Mouse (Mus musculus): ENCODE data around the gene Rps23. TPM values are rescaled to one million over a fixed set of nuclear protein-coding genes. Genes with fewer than 3 reads are reported as not detected.
"Not testable (repeated sequence)": the region's sequence is repeated elsewhere in the genome, so short reads cannot be mapped to it uniquely, and the experiment has no call there.

The Rps23 gene
- polyA plus RNA-seq, 1 experiment from 2014 or later: 132 TPM

GRCm38 (mm10) chr13:90926938-90927633 is 4.3 kb downstream of the Rps23 start:
- H3K9ac ChIP-seq (replicated peaks; ENCODE audit: low read depth, low read length): no peak overlapping the region
- peaks cover 6% of the 10 kb centered on the region; the same call in 1 of the 2 replicates for H3K4me1 ChIP-seq (ENCODE audit: control insufficient read depth, insufficient read depth, low read length)
- no peak overlapping the region for H3K27ac ChIP-seq (ENCODE audit: low read depth, low read length)
- no peaks in the 10 kb centered on the region for H3K27me3 ChIP-seq (ENCODE audit: control insufficient read depth, insufficient read depth, low read length)
- no peak overlapping the region for H3K4me2 ChIP-seq (ENCODE audit: low read depth, low read length)
- no peak for ATAC-seq (ENCODE audit: low read depth)
- no peak overlapping the region for H3K4me3 ChIP-seq (ENCODE audit: low read depth, low read length)
- WGBS: 81% methylated on average over 5 of the region's 5 CpGs
- peaks cover 24% of the 10 kb centered on the region for H3K36me3 ChIP-seq (ENCODE audit: control insufficient read depth, insufficient read depth, low read length)
- H3K9me3 ChIP-seq (ENCODE audit: control insufficient read depth, low read length): no peaks in the 10 kb centered on the region

GRCm38 (mm10) chr13:90928266-90928665 is 5.5 kb downstream of the Rps23 start:
- H3K9ac ChIP-seq (replicated peaks; ENCODE audit: low read depth, low read length); H3K4me3 ChIP-seq (ENCODE audit: low read depth, low read length); H3K27ac ChIP-seq (ENCODE audit: low read depth, low read length); H3K4me1 ChIP-seq (ENCODE audit: control insufficient read depth, insufficient read depth, low read length); ATAC-seq (ENCODE audit: low read depth); H3K27me3 ChIP-seq (ENCODE audit: control insufficient read depth, insufficient read depth, low read length); H3K4me2 ChIP-seq (ENCODE audit: low read depth, low read length); H3K9me3 ChIP-seq (ENCODE audit: control insufficient read depth, low read length): not testable (repeated sequence)
- H3K36me3 ChIP-seq (ENCODE audit: control insufficient read depth, insufficient read depth, low read length): peaks cover 24% of the 10 kb centered on the region
- WGBS: 85% methylated on average over 9 of the region's 10 CpGs

GRCm38 (mm10) chr13:90929847-90930246 is 7.1 kb downstream of the Rps23 start:
- Histone ChIP-seq H3K36me3 (ENCODE audit: control insufficient read depth, insufficient read depth, low read length) (peaks cover 21% of the 10 kb centered on the region), H3K9me3 (ENCODE audit: control insufficient read depth, low read length) (no peaks in the 10 kb centered on the region), H3K9ac (replicated peaks; ENCODE audit: low read depth, low read length) (no peak overlapping the region), H3K27me3 (ENCODE audit: control insufficient read depth, insufficient read depth, low read length) (no peaks in the 10 kb centered on the region), H3K27ac (ENCODE audit: low read depth, low read length) (no peak overlapping the region), H3K4me2 (ENCODE audit: low read depth, low read length) (no peak overlapping the region), H3K4me1 (ENCODE audit: control insufficient read depth, insufficient read depth, low read length) (no peaks in the 10 kb centered on the region), H3K4me3 (ENCODE audit: low read depth, low read length) (no peak overlapping the region)
- ATAC-seq (ENCODE audit: low read depth): 0 out of 2 replicates have a peak, but pooled peaks have one; percentile 35
- WGBS: 22% methylated on average over 5 of the region's 5 CpGs

- WGBS: 54% methylated on average over 3 of the region's 3 CpGs
- H3K9ac ChIP-seq (replicated peaks; ENCODE audit: low read depth, low read length): no peak overlapping the region
These were observed 10.5 kb downstream of the Rps23 start for GRCm38 (mm10) chr13:90933256-90933655.

GRCm38 (mm10) chr13:90935852-90936251 is 13.1 kb downstream of the Rps23 start:
- Histone ChIP-seq H3K4me3 (ENCODE audit: low read depth, low read length) (no peak overlapping the region), H3K9me3 (ENCODE audit: control insufficient read depth, low read length) (no peaks in the 10 kb centered on the region), H3K27ac (ENCODE audit: low read depth, low read length) (no peak overlapping the region), H3K27me3 (ENCODE audit: control insufficient read depth, insufficient read depth, low read length) (no peaks in the 10 kb centered on the region), H3K4me2 (ENCODE audit: low read depth, low read length) (no peak overlapping the region), H3K36me3 (ENCODE audit: control insufficient read depth, insufficient read depth, low read length) (no peaks in the 10 kb centered on the region), H3K9ac (replicated peaks; ENCODE audit: low read depth, low read length) (no peak overlapping the region), H3K4me1 (ENCODE audit: control insufficient read depth, insufficient read depth, low read length) (no peaks in the 10 kb centered on the region)
- 86% methylated on average over 7 of the region's 7 CpGs for WGBS
- no peak for ATAC-seq (ENCODE audit: low read depth)

More at GRCm38 (mm10) chr13:90933256-90933655, 10.5 kb downstream of the Rps23 start:
- H3K4me2 ChIP-seq (ENCODE audit: low read depth, low read length): no peak overlapping the region
- no peak overlapping the region for H3K4me3 ChIP-seq (ENCODE audit: low read depth, low read length)
- H3K27me3 ChIP-seq (ENCODE audit: control insufficient read depth, insufficient read depth, low read length): no peaks in the 10 kb centered on the region
- H3K4me1 ChIP-seq (ENCODE audit: control insufficient read depth, insufficient read depth, low read length): no peaks in the 10 kb centered on the region
- no peak overlapping the region for H3K27ac ChIP-seq (ENCODE audit: low read depth, low read length)
- no peaks in the 10 kb centered on the region for H3K9me3 ChIP-seq (ENCODE audit: control insufficient read depth, low read length)
- no peak for ATAC-seq (ENCODE audit: low read depth)
- no peaks in the 10 kb centered on the region for H3K36me3 ChIP-seq (ENCODE audit: control insufficient read depth, insufficient read depth, low read length)

GRCm38 (mm10) chr13:90939192-90939591 is 16.4 kb downstream of the Rps23 start:
- H3K4me1 ChIP-seq (ENCODE audit: control insufficient read depth, insufficient read depth, low read length): no peaks in the 10 kb centered on the region
- H3K27me3 ChIP-seq (ENCODE audit: control insufficient read depth, insufficient read depth, low read length): no peaks in the 10 kb centered on the region
- no peaks in the 10 kb centered on the region for H3K9me3 ChIP-seq (ENCODE audit: control insufficient read depth, low read length)
- H3K27ac ChIP-seq (ENCODE audit: low read depth, low read length): no peak overlapping the region
- ATAC-seq (ENCODE audit: low read depth): no peak
- no peak overlapping the region for H3K4me3 ChIP-seq (ENCODE audit: low read depth, low read length)
- WGBS: 61% methylated on average over 6 of the region's 6 CpGs
- no peaks in the 10 kb centered on the region for H3K36me3 ChIP-seq (ENCODE audit: control insufficient read depth, insufficient read depth, low read length)
- no peak overlapping the region for H3K4me2 ChIP-seq (ENCODE audit: low read depth, low read length)
- no peak overlapping the region for H3K9ac ChIP-seq (replicated peaks; ENCODE audit: low read depth, low read length)

GRCm38 (mm10) chr13:90939600-90939999 is 16.8 kb downstream of the Rps23 start:
- Histone ChIP-seq H3K36me3 (ENCODE audit: control insufficient read depth, insufficient read depth, low read length) (no peaks in the 10 kb centered on the region), H3K9me3 (ENCODE audit: control insufficient read depth, low read length) (no peaks in the 10 kb centered on the region), H3K4me3 (ENCODE audit: low read depth, low read length) (no peak overlapping the region), H3K4me1 (ENCODE audit: control insufficient read depth, insufficient read depth, low read length) (no peaks in the 10 kb centered on the region), H3K9ac (replicated peaks; ENCODE audit: low read depth, low read length) (no peak overlapping the region), H3K27me3 (ENCODE audit: control insufficient read depth, insufficient read depth, low read length) (no peaks in the 10 kb centered on the region), H3K27ac (ENCODE audit: low read depth, low read length) (no peak overlapping the region), H3K4me2 (ENCODE audit: low read depth, low read length) (no peak overlapping the region)
- 87% methylated on average over 5 of the region's 5 CpGs for WGBS
- ATAC-seq (ENCODE audit: low read depth): no peak

- no peak overlapping the region for H3K27ac ChIP-seq (ENCODE audit: low read depth, low read length)
- H3K4me2 ChIP-seq (ENCODE audit: low read depth, low read length): no peak overlapping the region
- no peaks in the 10 kb centered on the region for H3K9me3 ChIP-seq (ENCODE audit: control insufficient read depth, low read length)
- H3K36me3 ChIP-seq (ENCODE audit: control insufficient read depth, insufficient read depth, low read length): no peaks in the 10 kb centered on the region
- WGBS: 55% methylated on average over 2 of the region's 2 CpGs
- H3K27me3 ChIP-seq (ENCODE audit: control insufficient read depth, insufficient read depth, low read length): no peaks in the 10 kb centered on the region
- no peak for ATAC-seq (ENCODE audit: low read depth)
- no peak overlapping the region for H3K4me3 ChIP-seq (ENCODE audit: low read depth, low read length)
- no peak overlapping the region for H3K9ac ChIP-seq (replicated peaks; ENCODE audit: low read depth, low read length)
- H3K4me1 ChIP-seq (ENCODE audit: control insufficient read depth, insufficient read depth, low read length): no peaks in the 10 kb centered on the region
These were observed 36.1 kb downstream of the Rps23 start for GRCm38 (mm10) chr13:90958894-90959293.

- Histone ChIP-seq H3K4me2 (ENCODE audit: low read depth, low read length) (no peak overlapping the region), H3K4me3 (ENCODE audit: low read depth, low read length) (no peak overlapping the region), H3K36me3 (ENCODE audit: control insufficient read depth, insufficient read depth, low read length) (no peaks in the 10 kb centered on the region), H3K27me3 (ENCODE audit: control insufficient read depth, insufficient read depth, low read length) (no peaks in the 10 kb centered on the region), H3K9ac (replicated peaks; ENCODE audit: low read depth, low read length) (no peak overlapping the region), H3K9me3 (ENCODE audit: control insufficient read depth, low read length) (no peaks in the 10 kb centered on the region), H3K4me1 (ENCODE audit: control insufficient read depth, insufficient read depth, low read length) (no peaks in the 10 kb centered on the region), H3K27ac (ENCODE audit: low read depth, low read length) (no peak overlapping the region)
- no peak for ATAC-seq (ENCODE audit: low read depth)
- WGBS: 75% methylated on average over 8 of the region's 8 CpGs
These were observed 37.8 kb downstream of the Rps23 start for GRCm38 (mm10) chr13:90960591-90960990.

Data from neural tube, embryonic 14.5 days (tissue).